Mouse (Mus musculus) neural tube, embryonic 12.5 days (tissue): ENCODE measurements around the gene Cd59b. TPM values are rescaled to one million over a fixed set of nuclear protein-coding genes. Genes with fewer than 3 reads are reported as not detected.

Experiments used
- polyA plus RNA-seq: library from polyadenylated mRNA; unstranded; fragments of >200 nt; fragmentation: Nextera tagmentation; extraction: Ambion mirVana; gene quantifications from 2 replicates; pipeline ENCODE4 v1.2.1, GENCODE M21; 2016

Cd59b gene
- polyA plus RNA-seq, 1 experiment from 2014 or later, result 2.6 TPM

Other genes with a start within 250 kb of the Cd59b start
- 44.2 and 46.3 TPM in 2 replicates for gene Lmo2, start 111.9 kb upstream of the Cd59b start, polyA plus RNA-seq
- gene Fbxo3, start 42.1 kb upstream of the Cd59b start, polyA plus RNA-seq, result 53.7 and 57.6 TPM in 2 replicates
- gene 4931422A03Rik, start 41.5 kb upstream of the Cd59b start, polyA plus RNA-seq, result 2.2 and 2.7 TPM in 2 replicates
- not detected in 2 replicates for gene Gm10912, start 4.0 kb upstream of the Cd59b start, polyA plus RNA-seq
- gene Gm10799, start 1.3 kb upstream of the Cd59b start, polyA plus RNA-seq, result not detected in 2 replicates
- gene Cd59a, start 26.0 kb downstream of the Cd59b start, polyA plus RNA-seq, result 22.0 and 22.4 TPM in 2 replicates
- 0.24 and 0.26 TPM in 2 replicates for gene A930018P22Rik, start 52.9 kb downstream of the Cd59b start, polyA plus RNA-seq